Mouse (Mus musculus) ES-E14 (cell line): ENCODE results near the gene Gm10277. TPM values are rescaled to one million over a fixed set of nuclear protein-coding genes. Genes with fewer than 3 reads are reported as not detected.

Experiments used
- DNase-seq: peaks from one replicate; pipeline ENCODE4 v3.0.0-alpha.2; 2013; ENCODE audit warnings: low read depth, low spot score
- H3K27ac ChIP-seq: 2 replicates; pipeline ENCODE4 v1.5.1; 2012; ENCODE audit warnings: low read depth, mild to moderate bottlenecking, low read length, moderate library complexity, mixed read lengths; ENCODE audit not compliant: poor library complexity, insufficient read depth, severe bottlenecking
- H3K36me3 ChIP-seq: 2 replicates; pipeline ENCODE4 v1.6.1; 2012; ENCODE audit warnings: mild to moderate bottlenecking, low read length, moderate library complexity, mixed read lengths; ENCODE audit not compliant: control insufficient read depth, poor library complexity, insufficient read depth, severe bottlenecking
- H3K4me1 ChIP-seq, 2 experiments: fragments of 150-350 bp in 1 of 2; sonication (generic) in 1 of 2; 2 replicates each; pipeline ENCODE4 v1.6.1; 2012; ENCODE audit warnings: low read length in 2 of 2, mild to moderate bottlenecking in 1 of 2, mixed read lengths in 1 of 2; ENCODE audit not compliant: control insufficient read depth in 2 of 2, insufficient read depth in 2 of 2, poor library complexity in 1 of 2
- H3K4me3 ChIP-seq, 2 experiments: fragments of 150-350 bp in 1 of 2; sonication (generic) in 1 of 2; 2 replicates each; pipeline ENCODE4 v1.5.1; 2012; ENCODE audit warnings: low read length in 2 of 2, low read depth in 1 of 2, mild to moderate bottlenecking in 1 of 2, mixed read lengths in 1 of 2; ENCODE audit not compliant: insufficient read depth in 1 of 2, poor library complexity in 1 of 2, severe bottlenecking in 1 of 2
- H3K9ac ChIP-seq: 2 replicates; pipeline ENCODE4 v1.6.1; 2012; ENCODE audit warnings: low read depth, mild to moderate bottlenecking, low read length, mixed read lengths; ENCODE audit not compliant: poor library complexity, insufficient read depth, severe bottlenecking
- H3K9me3 ChIP-seq: fragments of 150-350 bp; sonication (generic); 2 replicates; pipeline ENCODE4 v1.6.1; 2012; ENCODE audit warnings: low read depth, mild to moderate bottlenecking, low read length; ENCODE audit not compliant: control insufficient read depth, insufficient read depth
- CHD2 ChIP-seq: IDR thresholded peaks from 2 replicates; pipeline ENCODE4 v1.6.1; 2014; ENCODE audit warnings: mild to moderate bottlenecking, low read depth, low read length, inconsistent platforms
- HCFC1 ChIP-seq: IDR thresholded peaks from 2 replicates; pipeline ENCODE4 v1.6.1; 2012; ENCODE audit warnings: low read length, inconsistent platforms, borderline replicate concordance; ENCODE audit not compliant: insufficient read depth
- MAFK ChIP-seq: IDR thresholded peaks from 2 replicates; pipeline ENCODE4 v1.6.1; 2014; ENCODE audit warnings: mild to moderate bottlenecking, low read depth, low read length, inconsistent platforms; ENCODE audit not compliant: insufficient read depth
- ZC3H11A ChIP-seq: IDR thresholded peaks from 2 replicates; pipeline ENCODE4 v1.6.1; 2012; ENCODE audit warnings: low read depth, mild to moderate bottlenecking, inconsistent platforms, low read length, borderline replicate concordance
- ZNF384 ChIP-seq: IDR thresholded peaks from 2 replicates; pipeline ENCODE4 v1.6.1; 2012; ENCODE audit warnings: low read depth, low read length, inconsistent platforms
- in situ Hi-C, 2 experiments: fragments of 600-800 bp; cut with MboI; formaldehyde crosslinking; loops; one replicate each; pipeline ENCODE4 v1.15.1; 2025; ENCODE audit warnings: low sequenced_read_pairs in 2 of 2, inconsistent platforms in 1 of 2; ENCODE audit not compliant: unreplicated experiment in 2 of 2
- total RNA-seq: library from RNA; depleted of rRNA; stranded (reverse); fragments of 300-350 nt; gene quantifications from 2 replicates; pipeline ENCODE4 v1.2.3, GENCODE M21; 2012

The Gm10277 gene
- total RNA-seq, 1 experiment: 0.18 TPM

DNA sequence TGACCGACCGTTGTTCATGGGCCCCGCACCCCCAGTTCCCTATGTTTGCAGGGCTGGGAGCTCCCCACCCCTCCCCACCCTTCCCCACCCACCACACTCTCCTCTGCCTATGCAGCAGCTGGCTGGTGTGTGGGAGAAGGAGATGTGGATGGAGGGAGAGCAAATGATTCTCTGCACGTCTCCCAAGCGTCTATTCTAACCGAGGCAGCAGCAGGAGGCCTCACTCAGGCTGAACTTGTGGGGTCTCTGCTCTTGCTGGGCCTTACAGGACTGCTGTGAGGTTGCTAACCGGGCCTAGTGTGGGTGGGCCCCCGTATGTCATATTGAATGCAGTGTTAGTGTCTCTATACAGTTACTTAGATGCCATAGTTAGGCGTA is 12.9 kb upstream of the Gm10277 start:
- no peak overlapping the region for H3K27ac ChIP-seq
- in situ Hi-C loops: no loop called here
- peaks cover 2 to 10% of the 10 kb centered on the region in 2 experiments; a peak in 2 of 4 replicates for H3K4me1 ChIP-seq
- no peaks in the 10 kb centered on the region for H3K9me3 ChIP-seq
- H3K4me3 ChIP-seq: no peak overlapping the region
- no peak for TF ChIP-seq HCFC1
- no peak for TF ChIP-seq CHD2
- TF ChIP-seq MAFK: no peak
- no peak for TF ChIP-seq ZC3H11A
- no peak for TF ChIP-seq ZNF384
- H3K9ac ChIP-seq: no peak overlapping the region
- no peaks in the 10 kb centered on the region; the same call in 1 of the 2 replicates for H3K36me3 ChIP-seq
- no peak for DNase-seq

DNA sequence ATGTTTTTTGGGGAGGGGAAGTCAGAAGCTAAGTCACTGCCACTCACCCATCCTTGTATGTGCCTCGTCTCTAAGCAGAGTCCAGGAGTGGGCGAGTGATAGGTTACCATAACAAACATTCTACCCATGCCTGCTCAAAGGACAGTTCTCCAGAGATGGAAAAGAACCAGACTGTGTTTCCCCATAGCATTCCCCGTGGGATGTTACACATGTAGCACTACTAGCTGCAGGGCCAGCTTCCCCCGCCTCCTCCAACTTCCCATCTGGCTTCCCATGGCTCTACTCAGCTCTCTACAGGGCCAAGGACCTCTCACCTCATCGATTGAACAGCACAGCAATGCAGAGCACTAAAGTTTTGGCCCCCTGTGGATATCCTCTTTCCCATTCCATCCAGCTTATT is 7.7 kb upstream of the Gm10277 start:
- H3K4me3 ChIP-seq: no peak overlapping the region
- DNase-seq: no peak
- no peaks in the 10 kb centered on the region for H3K9me3 ChIP-seq
- no peak for TF ChIP-seq HCFC1
- TF ChIP-seq MAFK: no peak
- no peak for TF ChIP-seq ZNF384
- TF ChIP-seq CHD2: no peak
- no peak for TF ChIP-seq ZC3H11A
- H3K27ac ChIP-seq: no peak overlapping the region
- in situ Hi-C loops: loop anchor here in 1 of 2 experiments (10.0 kb wide), 1 partner anchor 60 kb away; no protein-coding TSS in a partner anchor
- H3K36me3 ChIP-seq: no peaks in the 10 kb centered on the region; the same call in 1 of the 2 replicates
- H3K4me1 ChIP-seq: peaks cover 8 to 18% of the 10 kb centered on the region in 2 experiments; a peak in 3 of 4 replicates
- H3K9ac ChIP-seq: no peak overlapping the region

DNA sequence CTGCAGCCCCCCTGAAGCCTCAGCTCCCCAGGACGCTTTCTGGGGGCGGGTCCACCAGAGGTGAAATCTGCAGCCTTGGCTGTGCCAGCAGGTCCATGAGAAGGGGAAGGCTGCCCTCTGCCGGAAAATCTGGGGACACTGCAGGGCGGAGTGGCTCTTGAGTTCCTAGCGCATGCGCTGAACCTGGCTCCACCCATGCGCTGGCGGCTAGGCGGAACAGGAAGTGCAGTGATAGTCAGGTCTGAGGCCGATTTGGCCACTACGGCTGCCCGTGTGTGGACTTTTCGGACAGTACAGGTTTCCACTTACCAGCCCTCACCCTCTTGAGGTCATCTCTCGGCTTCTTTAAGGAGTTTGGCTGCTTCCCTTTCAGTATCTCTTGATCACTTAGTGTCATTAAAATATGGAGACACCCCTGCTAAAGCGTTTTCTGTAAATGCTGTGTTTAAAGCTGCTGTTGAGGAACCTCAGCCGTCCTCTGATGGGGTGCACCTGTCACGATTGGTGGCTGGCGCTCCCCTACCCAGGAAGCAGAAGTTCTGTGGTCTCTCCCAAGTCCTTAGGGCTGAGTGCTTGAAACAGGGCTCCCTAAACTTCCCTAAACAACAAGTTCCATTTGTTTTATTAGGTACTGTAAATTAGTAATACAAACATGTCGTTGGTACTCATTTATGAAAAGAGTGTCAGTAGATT is 5.8 kb upstream of the Gm10277 start:
- Histone ChIP-seq H3K27ac (no peak overlapping the region), H3K9ac (peak overlapping the region; percentile 29), H3K4me3 (peak overlapping the region; percentile 38 to 55), H3K36me3 (no peaks in the 10 kb centered on the region), H3K9me3 (no peaks in the 10 kb centered on the region), H3K4me1 (peaks cover 8 to 19% of the 10 kb centered on the region in 2 experiments; a peak in 3 of 4 replicates)
- in situ Hi-C loops: loop anchor here in 1 of 2 experiments (10.0 kb wide), 1 partner anchor 59 kb away; no protein-coding TSS in a partner anchor
- TF ChIP-seq ZC3H11A: peak; percentile 93
- 0 out of 2 replicates have a peak, but pooled peaks have one; percentile 51 for TF ChIP-seq MAFK
- TF ChIP-seq CHD2: no peak
- DNase-seq: peak; percentile 92

DNA sequence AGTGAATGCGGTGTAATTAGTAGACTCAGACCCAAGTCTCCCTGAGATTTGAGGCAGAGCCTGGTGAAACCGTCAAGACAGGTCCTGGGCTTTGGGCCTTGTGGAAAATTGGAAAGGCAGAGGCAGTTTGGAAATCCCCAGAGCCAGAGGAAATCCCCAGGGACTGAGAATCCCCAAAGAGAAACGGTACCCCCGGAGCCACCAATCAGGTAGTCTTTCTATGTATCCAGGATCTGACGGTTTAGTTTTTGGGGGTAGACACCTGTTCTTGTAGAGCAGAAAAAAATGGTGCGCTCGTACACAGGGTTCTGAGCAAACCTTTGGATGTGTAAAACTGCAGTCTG is 5.0 kb upstream of the Gm10277 start:
- Histone ChIP-seq H3K9me3 (no peaks in the 10 kb centered on the region), H3K36me3 (no peaks in the 10 kb centered on the region), H3K9ac (no peak overlapping the region), H3K27ac (no peak overlapping the region), H3K4me3 (no peak overlapping the region), H3K4me1 (peaks cover 8 to 23% of the 10 kb centered on the region in 2 experiments; a peak in 3 of 4 replicates)
- no peak for TF ChIP-seq ZC3H11A
- no peak for TF ChIP-seq MAFK
- TF ChIP-seq ZNF384: no peak
- TF ChIP-seq HCFC1: no peak
- no peak for TF ChIP-seq CHD2
- no peak for DNase-seq
- in situ Hi-C loops: loop anchor here in 1 of 2 experiments (10.0 kb wide), 1 partner anchor 58 kb away; no protein-coding TSS in a partner anchor
